Mouse (Mus musculus) adrenal gland, postnatal 25 days (tissue): ENCODE data around the gene Zfp385a. TPM values are rescaled to one million over a fixed set of nuclear protein-coding genes. Genes with fewer than 3 reads are reported as not detected.
A peak's percentile ranks its signal among the peaks of the same experiment; 100 is the strongest.

Experiments used
- DNase-seq: peaks from one replicate; pipeline ENCODE4 v3.0.0; 2021; ENCODE audit warnings: mixed read lengths
- total RNA-seq: library from RNA; stranded (reverse); gene quantifications from 2 replicates; pipeline ENCODE4 v1.2.3, GENCODE M21; 2021

The Zfp385a gene
- total RNA-seq, 1 experiment from 2014 or later = 9.1 TPM

GRCm38 (mm10) chr15:103336996-103337667 lies 2.8 kb downstream of the Zfp385a start:
- DNase-seq = no peak

- no peak for DNase-seq
These were observed 4.2 kb downstream of the Zfp385a start for GRCm38 (mm10) chr15:103335488-103336235.

- DNase-seq = no peak
These were observed 4.9 kb downstream of the Zfp385a start for GRCm38 (mm10) chr15:103335040-103335439.

GRCm38 (mm10) chr15:103334194-103334593 lies 5.7 kb downstream of the Zfp385a start:
- DNase-seq = no peak

GRCm38 (mm10) chr15:103333738-103334137 lies 6.2 kb downstream of the Zfp385a start:
- DNase-seq = no peak

GRCm38 (mm10) chr15:103333081-103333615 lies 6.7 kb downstream of the Zfp385a start:
- DNase-seq = no peak

- peak; percentile 91 for DNase-seq
These were observed 16.2 kb downstream of the Zfp385a start for GRCm38 (mm10) chr15:103323455-103324247.

- peak; percentile 64 for DNase-seq
These were observed 16.8 kb downstream of the Zfp385a start for GRCm38 (mm10) chr15:103323070-103323454.

GRCm38 (mm10) chr15:103322396-103322795 lies 17.5 kb downstream of the Zfp385a start:
- DNase-seq = no peak

GRCm38 (mm10) chr15:103321076-103321475 lies 18.8 kb downstream of the Zfp385a start:
- no peak for DNase-seq

- no peak for DNase-seq
These were observed 21.6 kb downstream of the Zfp385a start for GRCm38 (mm10) chr15:103318201-103318816.

GRCm38 (mm10) chr15:103317731-103318130 lies 22.2 kb downstream of the Zfp385a start:
- DNase-seq = no peak

GRCm38 (mm10) chr15:103317120-103317519 lies 22.8 kb downstream of the Zfp385a start:
- no peak for DNase-seq

GRCm38 (mm10) chr15:103315979-103316776 lies 23.7 kb downstream of the Zfp385a start:
- DNase-seq = no peak

GRCm38 (mm10) chr15:103315011-103315502 lies 24.8 kb downstream of the Zfp385a start:
- peak; percentile 85 for DNase-seq

- no peak for DNase-seq
These were observed 25.7 kb downstream of the Zfp385a start for GRCm38 (mm10) chr15:103314181-103314580.

- DNase-seq = no peak
These were observed 26.3 kb downstream of the Zfp385a start for GRCm38 (mm10) chr15:103313495-103314095.

- DNase-seq = no peak
These were observed 29.5 kb downstream of the Zfp385a start, which contains the start of gene Gpr84 for GRCm38 (mm10) chr15:103310365-103310910. Gene Gpr84, minus strand, starts transcription at chr15:103310612.

- DNase-seq = no peak
These were observed 30.9 kb downstream of the Zfp385a start for GRCm38 (mm10) chr15:103308876-103309580.
